Mouse (Mus musculus) heart, embryonic 13.5 days (tissue): ENCODE data around the gene Prdx2. TPM values are rescaled to one million over a fixed set of nuclear protein-coding genes. Genes with fewer than 3 reads are reported as not detected.

Experiments
- ATAC-seq: fragments of 200-750 bp; cut with Nextera tagmentation; 2 replicates; pipeline ENCODE4 v1.8.0; 2017; ENCODE audit warnings: moderate TSS enrichment; ENCODE audit not compliant: insufficient number of reproducible peaks, low FRiP score, low TSS enrichment; ENCODE audit errors: extremely low read depth
- H3K27ac ChIP-seq: fragments of 300-500 bp; sonication (generic); replicated peaks from 2 replicates; pipeline ENCODE4 v1.5.1; 2015; ENCODE audit warnings: moderate library complexity, mild to moderate bottlenecking, inconsistent platforms
- H3K27me3 ChIP-seq: fragments of 300-500 bp; sonication (generic); replicated peaks from 2 replicates; pipeline ENCODE4 v1.6.1; 2015; ENCODE audit warnings: mild to moderate bottlenecking, inconsistent platforms
- H3K36me3 ChIP-seq: fragments of 300-500 bp; sonication (generic); 2 replicates; pipeline ENCODE4 v1.6.1; 2015; ENCODE audit warnings: mild to moderate bottlenecking, inconsistent platforms
- H3K4me1 ChIP-seq: fragments of 300-500 bp; sonication (generic); 2 replicates; pipeline ENCODE4 v1.6.1; 2015; ENCODE audit warnings: inconsistent platforms
- H3K4me2 ChIP-seq: fragments of 300-500 bp; sonication (generic); 2 replicates; pipeline ENCODE4 v1.6.1; 2015; ENCODE audit warnings: inconsistent platforms, mild to moderate bottlenecking, moderate library complexity
- H3K4me3 ChIP-seq: fragments of 300-500 bp; sonication (generic); 2 replicates; pipeline ENCODE4 v1.5.1; 2015; ENCODE audit warnings: moderate library complexity, mild to moderate bottlenecking, inconsistent platforms
- H3K9ac ChIP-seq: fragments of 300-500 bp; sonication (generic); 2 replicates; pipeline ENCODE4 v1.6.1; 2015; ENCODE audit warnings: inconsistent platforms, mild to moderate bottlenecking, moderate library complexity
- H3K9me3 ChIP-seq: fragments of 300-500 bp; sonication (generic); 2 replicates; pipeline ENCODE4 v1.6.1; 2016; ENCODE audit warnings: inconsistent platforms
- WGBS: fragments of 180-500 bp; shearing (Covaris S2); methylation state at CpG from one replicate; pipeline ENCODE4 v1.1.7; 2015; ENCODE audit warnings: mixed read lengths; 5-methylcytosine and 5-hydroxymethylcytosine counted together
- microRNA-seq: library from miRNA; unstranded; fragments of <30 nt; microRNA quantifications from one replicate; pipeline ENCODE4, GENCODE M21; 2016
- polyA plus RNA-seq: library from polyadenylated mRNA; unstranded; fragments of >200 nt; fragmentation: Nextera tagmentation; extraction: Ambion mirVana; gene quantifications from 2 replicates; pipeline ENCODE4 v1.2.1, GENCODE M21; 2015

Prdx2 gene
- polyA plus RNA-seq, 1 experiment from 2014 or later: 733 TPM

- 92% methylated on average over 3 of the region's 3 CpGs for WGBS
These were observed 52.2 kb downstream of the Prdx2 start for GRCm38 (mm10) chr8:85021514-85022055.

GRCm38 (mm10) chr8:85023846-85024245 lies 54.5 kb downstream of the Prdx2 start:
- peaks cover 53% of the 10 kb centered on the region for H3K36me3 ChIP-seq
- no peaks in the 10 kb centered on the region for H3K9me3 ChIP-seq
- H3K27me3 ChIP-seq: no peaks in the 10 kb centered on the region
- H3K9ac ChIP-seq: 0 out of 2 replicates have a peak overlapping the region, but pooled peaks have one; percentile 92
- H3K4me2 ChIP-seq: peak overlapping the region; percentile 91
- H3K4me1 ChIP-seq: peaks cover 33% of the 10 kb centered on the region
- no peak overlapping the region for H3K27ac ChIP-seq
- 85% methylated on average over 3 of the region's 3 CpGs for WGBS
- ATAC-seq: no peak
- H3K4me3 ChIP-seq: peak overlapping the region; percentile 85

More at GRCm38 (mm10) chr8:85021514-85022055, 52.2 kb downstream of the Prdx2 start:
- ATAC-seq: no peak
- Histone ChIP-seq H3K27ac (no peak overlapping the region), H3K4me3 (no peak overlapping the region), H3K27me3 (no peaks in the 10 kb centered on the region), H3K4me1 (peaks cover 21% of the 10 kb centered on the region), H3K9ac (no peak overlapping the region), H3K36me3 (peaks cover 70% of the 10 kb centered on the region), H3K9me3 (no peaks in the 10 kb centered on the region), H3K4me2 (no peak overlapping the region)

Small RNA genes lying within 50 kb of the gene (microRNA-seq; reads per million reads assigned to microRNA genes)
- not detected for gene Gm24197

Other genes starting within 250 kb of the Prdx2 start
- gene G430095P16Rik, start 246.6 kb upstream of the Prdx2 start, polyA plus RNA-seq: 7.8 and 8.9 TPM in 2 replicates
- gene Nfix, start 169.2 kb upstream of the Prdx2 start, polyA plus RNA-seq: 10.0 and 11.7 TPM in 2 replicates
- gene Dand5, start 146.8 kb upstream of the Prdx2 start, polyA plus RNA-seq: 6.3 and 6.6 TPM in 2 replicates
- gene Gadd45gip1, start 138.1 kb upstream of the Prdx2 start, polyA plus RNA-seq: 50.2 and 52.3 TPM in 2 replicates
- gene Rad23a, start 128.9 kb upstream of the Prdx2 start, polyA plus RNA-seq: 108 and 123 TPM in 2 replicates
- gene Calr, start 122.7 kb upstream of the Prdx2 start, polyA plus RNA-seq: 711 and 772 TPM in 2 replicates
- 58.3 and 63.1 TPM in 2 replicates for gene Farsa, start 112.6 kb upstream of the Prdx2 start, polyA plus RNA-seq
- 37.2 and 38.5 TPM in 2 replicates for gene Syce2, start 97.5 kb upstream of the Prdx2 start, polyA plus RNA-seq
- 31.0 and 37.5 TPM in 2 replicates for gene Gcdh, start 75.7 kb upstream of the Prdx2 start, polyA plus RNA-seq
- gene Klf1, start 67.7 kb upstream of the Prdx2 start, polyA plus RNA-seq: 4.9 and 15.6 TPM in 2 replicates
- gene Dnase2a, start 61.0 kb upstream of the Prdx2 start, polyA plus RNA-seq: 5.3 and 5.9 TPM in 2 replicates
- 0.11 and 0.19 TPM in 2 replicates for gene Mast1, start 32.2 kb upstream of the Prdx2 start, polyA plus RNA-seq
- gene Rtbdn, start 22.6 kb upstream of the Prdx2 start, polyA plus RNA-seq: 0.17 and 0.32 TPM in 2 replicates
- not detected in 2 replicates for gene Gm49661, start 154 bp upstream of the Prdx2 start, polyA plus RNA-seq
- gene Rnaseh2a, start 180 bp downstream of the Prdx2 start, polyA plus RNA-seq: 82.8 and 83.4 TPM in 2 replicates
- 12.8 and 12.9 TPM in 2 replicates for gene Junb, start 9.1 kb downstream of the Prdx2 start, polyA plus RNA-seq
- gene Hook2, start 21.0 kb downstream of the Prdx2 start, polyA plus RNA-seq: 7.2 and 7.3 TPM in 2 replicates
- gene Best2, start 44.9 kb downstream of the Prdx2 start, polyA plus RNA-seq: not detected in 2 replicates
- 113 and 127 TPM in 2 replicates for gene Asna1, start 55.7 kb downstream of the Prdx2 start, polyA plus RNA-seq
- 73.4 and 75.1 TPM in 2 replicates for gene Trir, start 57.2 kb downstream of the Prdx2 start, polyA plus RNA-seq
- 23.2 and 25.3 TPM in 2 replicates for gene Tnpo2, start 67.3 kb downstream of the Prdx2 start, polyA plus RNA-seq
- 18.5 and 19.8 TPM in 2 replicates for gene Fbxw9, start 90.5 kb downstream of the Prdx2 start, polyA plus RNA-seq
- 0.57 TPM in 1 of 2 replicates, not detected in the other for gene Gm5741, start 98.4 kb downstream of the Prdx2 start, polyA plus RNA-seq
- gene Dhps, start 102.2 kb downstream of the Prdx2 start, polyA plus RNA-seq: 51.9 and 60.4 TPM in 2 replicates
- 118 and 120 TPM in 2 replicates for gene Wdr83os, start 111.2 kb downstream of the Prdx2 start, polyA plus RNA-seq
- 37.7 and 38.7 TPM in 2 replicates for gene Wdr83, start 111.7 kb downstream of the Prdx2 start, polyA plus RNA-seq
- gene Man2b1, start 113.7 kb downstream of the Prdx2 start, polyA plus RNA-seq: 30.5 and 31.1 TPM in 2 replicates
- 1.0 and 1.2 TPM in 2 replicates for gene Zfp791, start 153.5 kb downstream of the Prdx2 start, polyA plus RNA-seq
- not detected in 2 replicates for gene Cks1brt, start 182.3 kb downstream of the Prdx2 start, polyA plus RNA-seq